Mouse (Mus musculus) midbrain, embryonic 15.5 days (tissue): ENCODE data around the gene Cdk5r1. TPM values are rescaled to one million over a fixed set of nuclear protein-coding genes. Genes with fewer than 3 reads are reported as not detected.

Experiments used
- ATAC-seq: fragments of 200-750 bp; cut with Nextera tagmentation; replicated peaks from 2 replicates; pipeline ENCODE4 v1.8.0; 2017; ENCODE audit warnings: moderate TSS enrichment
- H3K27ac ChIP-seq: fragments of 300-500 bp; sonication (generic); 2 replicates; pipeline ENCODE4 v1.5.1; 2015; ENCODE audit warnings: mild to moderate bottlenecking, inconsistent platforms
- H3K27me3 ChIP-seq: fragments of 300-500 bp; sonication (generic); replicated peaks from 2 replicates; pipeline ENCODE4 v1.6.1; 2015; ENCODE audit warnings: inconsistent platforms
- H3K36me3 ChIP-seq: fragments of 300-500 bp; sonication (generic); replicated peaks from 2 replicates; pipeline ENCODE4 v1.6.1; 2015; ENCODE audit warnings: inconsistent platforms
- H3K4me1 ChIP-seq: fragments of 300-500 bp; sonication (generic); 2 replicates; pipeline ENCODE4 v1.6.1; 2015; ENCODE audit warnings: inconsistent platforms
- H3K4me2 ChIP-seq: fragments of 300-500 bp; sonication (generic); 2 replicates; pipeline ENCODE4 v1.6.1; 2015; ENCODE audit warnings: inconsistent platforms, mild to moderate bottlenecking, moderate library complexity
- H3K4me3 ChIP-seq: fragments of 300-500 bp; sonication (generic); 2 replicates; pipeline ENCODE4 v1.5.1; 2015; ENCODE audit warnings: mild to moderate bottlenecking, inconsistent platforms
- H3K9ac ChIP-seq: fragments of 300-500 bp; sonication (generic); 2 replicates; pipeline ENCODE4 v1.6.1; 2015; ENCODE audit warnings: mild to moderate bottlenecking, inconsistent platforms
- H3K9me3 ChIP-seq: fragments of 300-500 bp; sonication (generic); 2 replicates; pipeline ENCODE4 v1.6.1; 2016; ENCODE audit warnings: inconsistent platforms
- WGBS: fragments of 180-500 bp; shearing (Covaris S2); methylation state at CpG from one replicate; pipeline ENCODE4 v1.1.7; 2015; ENCODE audit warnings: mixed read lengths; 5-methylcytosine and 5-hydroxymethylcytosine counted together
- polyA plus RNA-seq: library from polyadenylated mRNA; unstranded; fragments of >200 nt; fragmentation: Nextera tagmentation; extraction: Ambion mirVana; gene quantifications from 2 replicates; pipeline ENCODE4 v1.2.1, GENCODE M21; 2015

The Cdk5r1 gene
- polyA plus RNA-seq, 1 experiment from 2014 or later: 105 TPM

GRCm38 (mm10) chr11:80484191-80484791 lies 7.5 kb downstream of the Cdk5r1 start:
- Histone ChIP-seq H3K27ac (peak overlapping the region; percentile 87), H3K9ac (peak overlapping the region; percentile 34), H3K4me2 (peak overlapping the region; percentile 85), H3K27me3 (no peaks in the 10 kb centered on the region), H3K4me1 (peaks cover 72% of the 10 kb centered on the region), H3K4me3 (peak overlapping the region; percentile 89), H3K9me3 (no peaks in the 10 kb centered on the region), H3K36me3 (no peaks in the 10 kb centered on the region)
- ATAC-seq: peak; percentile 90
- WGBS: 14% methylated on average over 12 of the region's 12 CpGs

- Histone ChIP-seq H3K4me2 (no peak overlapping the region), H3K36me3 (no peaks in the 10 kb centered on the region), H3K4me3 (no peak overlapping the region), H3K9ac (0 out of 2 replicates have a peak overlapping the region, but pooled peaks have one; percentile 6), H3K4me1 (peaks cover 77% of the 10 kb centered on the region), H3K27me3 (no peaks in the 10 kb centered on the region), H3K27ac (peak overlapping the region; percentile 87), H3K9me3 (no peaks in the 10 kb centered on the region)
- no peak for ATAC-seq
- 81% methylated on average over 9 of the region's 9 CpGs for WGBS
These were observed 8.3 kb downstream of the Cdk5r1 start for GRCm38 (mm10) chr11:80485120-80485551.

GRCm38 (mm10) chr11:80485622-80486206 lies 8.9 kb downstream of the Cdk5r1 start:
- Histone ChIP-seq H3K27ac (peak overlapping the region; percentile 87), H3K9me3 (no peaks in the 10 kb centered on the region), H3K9ac (no peak overlapping the region), H3K4me3 (no peak overlapping the region), H3K4me1 (peaks cover 77% of the 10 kb centered on the region), H3K27me3 (no peaks in the 10 kb centered on the region), H3K4me2 (no peak overlapping the region), H3K36me3 (no peaks in the 10 kb centered on the region)
- no peak for ATAC-seq
- WGBS: 75% methylated on average over 10 of the region's 10 CpGs

GRCm38 (mm10) chr11:80487904-80488587 lies 11.2 kb downstream of the Cdk5r1 start:
- no peak overlapping the region for H3K4me2 ChIP-seq
- no peaks in the 10 kb centered on the region for H3K9me3 ChIP-seq
- 60% methylated on average over 15 of the region's 15 CpGs for WGBS
- H3K4me1 ChIP-seq: peaks cover 56% of the 10 kb centered on the region
- no peak for ATAC-seq
- H3K27me3 ChIP-seq: no peaks in the 10 kb centered on the region
- no peak overlapping the region for H3K4me3 ChIP-seq
- H3K9ac ChIP-seq: no peak overlapping the region
- no peaks in the 10 kb centered on the region for H3K36me3 ChIP-seq
- H3K27ac ChIP-seq: no peak overlapping the region

- ATAC-seq: no peak
- WGBS: 43% methylated on average over 12 of the region's 12 CpGs
- Histone ChIP-seq H3K27ac (peak overlapping the region; percentile 65), H3K9me3 (no peaks in the 10 kb centered on the region), H3K4me2 (no peak overlapping the region), H3K4me3 (no peak overlapping the region), H3K27me3 (no peaks in the 10 kb centered on the region), H3K9ac (peak overlapping the region; percentile 24; the same call in 1 of the 2 replicates), H3K36me3 (no peaks in the 10 kb centered on the region), H3K4me1 (peaks cover 47% of the 10 kb centered on the region)
These were observed 12.5 kb downstream of the Cdk5r1 start for GRCm38 (mm10) chr11:80489172-80489881.

- Histone ChIP-seq H3K9me3 (no peaks in the 10 kb centered on the region), H3K4me2 (no peak overlapping the region), H3K4me3 (no peak overlapping the region), H3K9ac (0 out of 2 replicates have a peak overlapping the region, but pooled peaks have one; percentile 24), H3K4me1 (peaks cover 43% of the 10 kb centered on the region), H3K27me3 (no peaks in the 10 kb centered on the region), H3K36me3 (no peaks in the 10 kb centered on the region), H3K27ac (peak overlapping the region; percentile 65)
- no peak for ATAC-seq
- 65% methylated on average over 5 of the region's 5 CpGs for WGBS
These were observed 13.0 kb downstream of the Cdk5r1 start for GRCm38 (mm10) chr11:80489882-80490196.

- Histone ChIP-seq H3K36me3 (no peaks in the 10 kb centered on the region), H3K4me3 (no peak overlapping the region), H3K27me3 (no peaks in the 10 kb centered on the region), H3K4me1 (peaks cover 35% of the 10 kb centered on the region), H3K27ac (no peak overlapping the region), H3K9ac (no peak overlapping the region), H3K4me2 (no peak overlapping the region), H3K9me3 (no peaks in the 10 kb centered on the region)
- WGBS: 77% methylated on average over 10 of the region's 10 CpGs
- no peak for ATAC-seq
These were observed 14.0 kb downstream of the Cdk5r1 start for GRCm38 (mm10) chr11:80490831-80491230.

- H3K27me3 ChIP-seq: no peaks in the 10 kb centered on the region
- H3K27ac ChIP-seq: no peak overlapping the region
- H3K9ac ChIP-seq: no peak overlapping the region
- ATAC-seq: no peak
- H3K4me1 ChIP-seq: peaks cover 30% of the 10 kb centered on the region
- no peaks in the 10 kb centered on the region for H3K36me3 ChIP-seq
- no peak overlapping the region for H3K4me2 ChIP-seq
- no peak overlapping the region for H3K4me3 ChIP-seq
- WGBS: 92% methylated on average over 5 of the region's 5 CpGs
- no peaks in the 10 kb centered on the region for H3K9me3 ChIP-seq
These were observed 16.4 kb downstream of the Cdk5r1 start for GRCm38 (mm10) chr11:80493186-80493585.

GRCm38 (mm10) chr11:80494852-80495251 lies 18.0 kb downstream of the Cdk5r1 start:
- WGBS: 41% methylated on average over 9 of the region's 9 CpGs
- ATAC-seq: no peak
- H3K27ac ChIP-seq: 0 out of 2 replicates have a peak overlapping the region, but pooled peaks have one; percentile 64

GRCm38 (mm10) chr11:80495972-80496371 lies 19.1 kb downstream of the Cdk5r1 start:
- Histone ChIP-seq H3K9ac (no peak overlapping the region), H3K9me3 (no peaks in the 10 kb centered on the region), H3K4me3 (no peak overlapping the region), H3K27me3 (no peaks in the 10 kb centered on the region), H3K4me1 (peaks cover 34% of the 10 kb centered on the region), H3K4me2 (no peak overlapping the region), H3K27ac (no peak overlapping the region), H3K36me3 (no peaks in the 10 kb centered on the region)
- ATAC-seq: no peak
- 91% methylated on average over 6 of the region's 6 CpGs for WGBS

More at GRCm38 (mm10) chr11:80494852-80495251, 18.0 kb downstream of the Cdk5r1 start:
- Histone ChIP-seq H3K4me1 (peaks cover 30% of the 10 kb centered on the region), H3K9ac (no peak overlapping the region), H3K4me2 (no peak overlapping the region), H3K9me3 (no peaks in the 10 kb centered on the region), H3K36me3 (no peaks in the 10 kb centered on the region), H3K27me3 (no peaks in the 10 kb centered on the region), H3K4me3 (no peak overlapping the region)

- H3K4me3 ChIP-seq: no peak overlapping the region
- H3K9ac ChIP-seq: no peak overlapping the region
- no peak overlapping the region for H3K4me2 ChIP-seq
- H3K27me3 ChIP-seq: no peaks in the 10 kb centered on the region
- H3K4me1 ChIP-seq: peaks cover 34% of the 10 kb centered on the region
- H3K9me3 ChIP-seq: no peaks in the 10 kb centered on the region
- no peak overlapping the region for H3K27ac ChIP-seq
- H3K36me3 ChIP-seq: no peaks in the 10 kb centered on the region
- ATAC-seq: no peak
- 78% methylated on average over 1 of the region's 1 CpGs for WGBS
These were observed 19.8 kb downstream of the Cdk5r1 start for GRCm38 (mm10) chr11:80496640-80497039.

- Histone ChIP-seq H3K9ac (no peak overlapping the region), H3K27me3 (no peaks in the 10 kb centered on the region), H3K27ac (no peak overlapping the region), H3K36me3 (no peaks in the 10 kb centered on the region), H3K4me2 (no peak overlapping the region), H3K4me3 (no peak overlapping the region), H3K4me1 (peaks cover 34% of the 10 kb centered on the region), H3K9me3 (no peaks in the 10 kb centered on the region)
- WGBS: 82% methylated on average over 10 of the region's 10 CpGs
- ATAC-seq: no peak
These were observed 20.5 kb downstream of the Cdk5r1 start for GRCm38 (mm10) chr11:80497225-80497919.
